11 mouse cellular contexts compared by ENCODE assay signal in the genomic region with DNA sequence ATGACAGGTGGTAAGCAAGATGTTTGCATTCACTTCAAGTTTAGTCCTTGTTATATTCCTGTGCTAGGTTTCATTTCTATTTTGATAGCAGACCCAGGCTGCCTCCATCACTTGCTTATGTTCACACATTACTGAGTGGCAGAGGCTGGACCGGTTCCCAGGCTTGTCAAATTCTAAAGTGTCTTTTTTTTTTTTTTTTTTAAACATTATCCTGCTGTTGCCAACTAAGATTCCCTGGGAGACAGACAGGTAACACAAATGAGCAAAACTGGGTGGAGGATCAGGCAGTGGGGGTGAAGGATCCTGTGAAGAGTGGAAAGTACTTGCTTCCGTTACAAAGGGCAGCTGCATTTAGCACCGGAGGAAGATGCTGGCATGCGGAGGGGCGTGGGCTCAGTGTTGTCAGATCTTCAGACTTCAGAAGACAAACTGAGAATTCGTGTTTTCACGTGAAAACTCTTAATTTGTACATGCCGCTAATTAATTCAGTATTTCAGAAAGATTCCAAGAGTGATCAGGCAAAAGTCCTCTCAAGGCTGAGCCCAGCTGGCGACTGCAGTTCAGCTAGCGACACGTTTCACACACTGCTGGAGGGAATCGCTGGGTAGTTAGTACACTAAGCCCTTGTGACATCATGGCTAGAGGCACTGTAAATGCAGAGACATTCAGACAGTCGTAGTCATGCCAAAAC.
A peak's percentile ranks its signal among the peaks of the same experiment; 100 is the strongest.
DNase-seq lines count a peak whose midpoint lies in the region; ATAC-seq and TF ChIP-seq lines count a peak whose summit lies in the region.
"Had no signal": no experiment of that assay in that cellular context is flagged by ENCODE, and none has a peak within 500 bp of the region (broad histone marks: within the 10 kb centered on the region; RNA-seq: fewer than 3 reads in every experiment).

No protein-coding gene starts in this region.

- H3K4me3 ChIP-seq in limb, embryonic 13.5 days, result no peak overlapping the region
- no peak overlapping the region for H3K4me3 ChIP-seq in limb, embryonic 10.5 days
- no peak overlapping the region for H3K4me3 ChIP-seq in lung, adult 2 months (replicated peaks; ENCODE audit: extremely low read depth, low read depth, low read length)
- H3K4me3 ChIP-seq: liver, embryonic 15.5 days; neural tube, embryonic 12.5 days had no signal

- no peak for TF ChIP-seq CTCF in lung, adult 2 months (IDR thresholded peaks at IDR 0.05; ENCODE audit: insufficient read depth, low read length)

- no peak for DNase-seq in limb, embryonic 10.5 days (ENCODE audit: low spot score)
- peak; percentile 46 to 51 for DNase-seq in frontal cortex, postnatal 14 days (ENCODE audit: low spot score in 2 of 2)
- peak; percentile 6 to 62 for DNase-seq in left cerebral cortex, adult 8-10 months (ENCODE audit: low spot score in 2 of 2)
- peak; percentile 85 for DNase-seq in right cerebral cortex, postnatal 4 days
- no peak for DNase-seq in lung, adult 2 months
- DNase-seq: adrenal gland, postnatal 25 days; kidney, adult 18-20 months had no signal

- no peak overlapping the region for H3K27ac ChIP-seq in limb, embryonic 13.5 days
- H3K27ac ChIP-seq in limb, embryonic 10.5 days, result no peak overlapping the region
- H3K27ac ChIP-seq: liver, embryonic 15.5 days; neural tube, embryonic 12.5 days had no signal

- H3K27me3 ChIP-seq in limb, embryonic 13.5 days, result no peaks in the 10 kb centered on the region
- no peaks in the 10 kb centered on the region for H3K27me3 ChIP-seq in limb, embryonic 10.5 days (ENCODE audit: low read depth, poor library complexity, severe bottlenecking)
- H3K27me3 ChIP-seq: liver, embryonic 15.5 days; neural tube, embryonic 12.5 days had no signal

- no peaks in the 10 kb centered on the region for H3K36me3 ChIP-seq in limb, embryonic 13.5 days
- H3K36me3 ChIP-seq in limb, embryonic 10.5 days, result no peaks in the 10 kb centered on the region
- H3K36me3 ChIP-seq: liver, embryonic 15.5 days; neural tube, embryonic 12.5 days had no signal

- H3K9ac ChIP-seq in limb, embryonic 13.5 days, result no peak overlapping the region
- H3K9ac ChIP-seq: liver, embryonic 15.5 days; neural tube, embryonic 12.5 days had no signal

- 35% methylated on average over 13 of the region's 13 CpGs for WGBS in limb, embryonic 13.5 days
- 30% methylated on average over 13 of the region's 13 CpGs for WGBS in limb, embryonic 10.5 days
- WGBS in lung, adult 2 months, result 39% methylated on average over 13 of the region's 13 CpGs

- no peaks in the 10 kb centered on the region for H3K9me3 ChIP-seq in limb, embryonic 13.5 days
- no peaks in the 10 kb centered on the region for H3K9me3 ChIP-seq in limb, embryonic 10.5 days (replicated peaks)
- H3K9me3 ChIP-seq: liver, embryonic 15.5 days; neural tube, embryonic 12.5 days had no signal

- ATAC-seq in limb, embryonic 13.5 days (ENCODE audit: low FRiP score, low read depth), result no peak
- ATAC-seq in erythroid progenitor cell, adult 5-6 weeks (replicated peaks; ENCODE audit: low FRiP score, poor library complexity, severe bottlenecking), result no peak

- no peak for TF ChIP-seq POLR2A in lung, adult 2 months (IDR thresholded peaks at IDR 0.05; ENCODE audit: borderline replicate concordance, extremely low read depth, low read depth, low read length)

- no peaks in the 10 kb centered on the region for H3K4me1 ChIP-seq in limb, embryonic 13.5 days
- no peaks in the 10 kb centered on the region for H3K4me1 ChIP-seq in limb, embryonic 10.5 days
- H3K4me1 ChIP-seq in lung, adult 2 months (ENCODE audit: control insufficient read depth, insufficient read depth, low read length), result no peaks in the 10 kb centered on the region
- H3K4me1 ChIP-seq: liver, embryonic 15.5 days; neural tube, embryonic 12.5 days had no signal

- H3K4me2 ChIP-seq in limb, embryonic 13.5 days (replicated peaks), result peak overlapping the region; percentile 23; the same call in 1 of the 2 replicates
- H3K4me2 ChIP-seq: liver, embryonic 15.5 days; neural tube, embryonic 12.5 days had no signal

Comparison
In these comparisons a context has a peak if more than half of its experiments do, and no peak if none do; other contexts are left out.
1. DNase-seq: peak in frontal cortex, postnatal 14 days (2 of 2), left cerebral cortex, adult 8-10 months (2 of 2) and right cerebral cortex, postnatal 4 days (single experiment); none in limb, embryonic 10.5 days (single experiment) and lung, adult 2 months (single experiment).